Mouse (Mus musculus): ENCODE results near the gene Plekhj1.
"Not testable (repeated sequence)": the region's sequence is repeated elsewhere in the genome, so short reads cannot be mapped to it uniquely, and the experiment has no call there.

Gene Plekhj1

GRCm38 (mm10) chr10:80824827-80825226 is 26.4 kb upstream of the Plekhj1 start:
- DNase-seq = no peak

GRCm38 (mm10) chr10:80823847-80824643 is 25.6 kb upstream of the Plekhj1 start:
- no peak for DNase-seq

GRCm38 (mm10) chr10:80823316-80823715 is 24.9 kb upstream of the Plekhj1 start:
- no peak for DNase-seq

- DNase-seq = no peak
These were observed 24.1 kb upstream of the Plekhj1 start for GRCm38 (mm10) chr10:80822528-80822927.

GRCm38 (mm10) chr10:80821991-80822390 is 23.6 kb upstream of the Plekhj1 start:
- DNase-seq = no peak

- DNase-seq = no peak
These were observed 21.0 kb upstream of the Plekhj1 start for GRCm38 (mm10) chr10:80819406-80819805.

- no peak for DNase-seq
These were observed 20.3 kb upstream of the Plekhj1 start for GRCm38 (mm10) chr10:80818599-80819281.

GRCm38 (mm10) chr10:80817955-80818354 is 19.5 kb upstream of the Plekhj1 start:
- not testable (repeated sequence) for DNase-seq

GRCm38 (mm10) chr10:80817164-80817563 is 18.7 kb upstream of the Plekhj1 start:
- no peak for DNase-seq

- DNase-seq = not testable (repeated sequence)
These were observed 17.9 kb upstream of the Plekhj1 start for GRCm38 (mm10) chr10:80816303-80816702.

- DNase-seq = no peak
These were observed 16.4 kb upstream of the Plekhj1 start for GRCm38 (mm10) chr10:80814800-80815199.

- no peak for DNase-seq
These were observed 14.9 kb upstream of the Plekhj1 start, which contains the start of gene Jsrp1 for GRCm38 (mm10) chr10:80813366-80813765. Jsrp1 (minus strand) TSS chr10:80813498.

GRCm38 (mm10) chr10:80812391-80813041 is 14.1 kb upstream of the Plekhj1 start:
- no peak for DNase-seq

- peak; percentile 37 for DNase-seq
These were observed 11.7 kb upstream of the Plekhj1 start for GRCm38 (mm10) chr10:80810084-80810483.

GRCm38 (mm10) chr10:80808985-80809632 is 10.7 kb upstream of the Plekhj1 start:
- DNase-seq = no peak

- peak; percentile 58 for DNase-seq
These were observed 9.9 kb upstream of the Plekhj1 start for GRCm38 (mm10) chr10:80808099-80808984.

- peak; percentile 94 for DNase-seq
These were observed 8.7 kb upstream of the Plekhj1 start for GRCm38 (mm10) chr10:80807057-80807627.

GRCm38 (mm10) chr10:80806341-80807056 is 8.1 kb upstream of the Plekhj1 start:
- peak; percentile 76 for DNase-seq

- peak; percentile 87 for DNase-seq
These were observed 7.5 kb upstream of the Plekhj1 start for GRCm38 (mm10) chr10:80805925-80806324.

- peak; percentile 64 for DNase-seq
These were observed 6.9 kb upstream of the Plekhj1 start for GRCm38 (mm10) chr10:80805322-80805721.

- peak; percentile 63 for DNase-seq
These were observed 6.5 kb upstream of the Plekhj1 start, which contains the start of gene Amh for GRCm38 (mm10) chr10:80804916-80805315. Amh (plus strand) TSS chr10:80805243.

Data from cerebellum, adult 9-11 months (tissue).